Mouse (Mus musculus): ENCODE results near the gene Prn. TPM values are rescaled to one million over a fixed set of nuclear protein-coding genes. Genes with fewer than 3 reads are reported as not detected.

Gene Prn
- polyA plus RNA-seq, 1 experiment from 2014 or later = 0.32 TPM

GRCm38 (mm10) chr2:131992487-131992886 lies 82.7 kb downstream of the Prn start:
- Histone ChIP-seq H3K4me2 (ENCODE audit: low read length) (no peak overlapping the region), H3K4me1 (ENCODE audit: control insufficient read depth, insufficient read depth, low read length) (peaks cover 11% of the 10 kb centered on the region), H3K4me3 (ENCODE audit: low read depth, low read length) (no peak overlapping the region), H3K9ac (ENCODE audit: low read length) (no peak overlapping the region), H3K36me3 (ENCODE audit: control insufficient read depth, insufficient read depth, low read length) (peaks cover 25% of the 10 kb centered on the region), H3K27me3 (replicated peaks; ENCODE audit: control insufficient read depth, insufficient read depth, low read length) (no peaks in the 10 kb centered on the region), H3K9me3 (replicated peaks; ENCODE audit: control insufficient read depth, low read length) (no peaks in the 10 kb centered on the region), H3K27ac (ENCODE audit: low read depth, low read length) (no peak overlapping the region)
- 78% methylated on average over 2 of the region's 2 CpGs for WGBS
- DNase-seq (ENCODE audit: low spot score) = no peak
- no peak for ATAC-seq

GRCm38 (mm10) chr2:131993151-131993550 lies 83.4 kb downstream of the Prn start:
- Histone ChIP-seq H3K4me3 (ENCODE audit: low read depth, low read length) (no peak overlapping the region), H3K9me3 (replicated peaks; ENCODE audit: control insufficient read depth, low read length) (no peaks in the 10 kb centered on the region), H3K4me1 (ENCODE audit: control insufficient read depth, insufficient read depth, low read length) (peaks cover 11% of the 10 kb centered on the region), H3K4me2 (ENCODE audit: low read length) (0 out of 2 replicates have a peak overlapping the region, but pooled peaks have one; percentile 14), H3K27me3 (replicated peaks; ENCODE audit: control insufficient read depth, insufficient read depth, low read length) (no peaks in the 10 kb centered on the region), H3K27ac (ENCODE audit: low read depth, low read length) (no peak overlapping the region), H3K9ac (ENCODE audit: low read length) (no peak overlapping the region), H3K36me3 (ENCODE audit: control insufficient read depth, insufficient read depth, low read length) (peaks cover 31% of the 10 kb centered on the region)
- WGBS = 60% methylated on average over 4 of the region's 4 CpGs
- DNase-seq (ENCODE audit: low spot score) (no peak), ATAC-seq (no peak)

- Histone ChIP-seq H3K27me3 (replicated peaks; ENCODE audit: control insufficient read depth, insufficient read depth, low read length) (no peaks in the 10 kb centered on the region), H3K4me2 (ENCODE audit: low read length) (0 out of 2 replicates have a peak overlapping the region, but pooled peaks have one; percentile 14), H3K9ac (ENCODE audit: low read length) (no peak overlapping the region), H3K4me1 (ENCODE audit: control insufficient read depth, insufficient read depth, low read length) (peaks cover 11% of the 10 kb centered on the region), H3K27ac (ENCODE audit: low read depth, low read length) (peak overlapping the region; percentile 44; the same call in 1 of the 2 replicates), H3K4me3 (ENCODE audit: low read depth, low read length) (no peak overlapping the region), H3K9me3 (replicated peaks; ENCODE audit: control insufficient read depth, low read length) (no peaks in the 10 kb centered on the region), H3K36me3 (ENCODE audit: control insufficient read depth, insufficient read depth, low read length) (peaks cover 32% of the 10 kb centered on the region)
- DNase-seq (ENCODE audit: low spot score) (peak; percentile 65), ATAC-seq (peak; percentile 88)
- WGBS = 8% methylated on average over 14 of the region's 14 CpGs
Measured at GRCm38 (mm10) chr2:131993563-131994088, 83.9 kb downstream of the Prn start.

- H3K27me3 ChIP-seq (replicated peaks; ENCODE audit: control insufficient read depth, insufficient read depth, low read length) = no peaks in the 10 kb centered on the region
Measured at GRCm38 (mm10) chr2:131994971-131995370, 85.2 kb downstream of the Prn start.

GRCm38 (mm10) chr2:131995742-131996141 lies 86.0 kb downstream of the Prn start:
- Histone ChIP-seq H3K4me2 (ENCODE audit: low read length) (no peak overlapping the region), H3K36me3 (ENCODE audit: control insufficient read depth, insufficient read depth, low read length) (peaks cover 39% of the 10 kb centered on the region), H3K9me3 (replicated peaks; ENCODE audit: control insufficient read depth, low read length) (no peaks in the 10 kb centered on the region), H3K27ac (ENCODE audit: low read depth, low read length) (no peak overlapping the region), H3K4me3 (ENCODE audit: low read depth, low read length) (no peak overlapping the region), H3K27me3 (replicated peaks; ENCODE audit: control insufficient read depth, insufficient read depth, low read length) (no peaks in the 10 kb centered on the region), H3K9ac (ENCODE audit: low read length) (no peak overlapping the region), H3K4me1 (ENCODE audit: control insufficient read depth, insufficient read depth, low read length) (peaks cover 11% of the 10 kb centered on the region)
- no peak for ATAC-seq
- 90% methylated on average over 12 of the region's 12 CpGs for WGBS
- DNase-seq (ENCODE audit: low spot score) = no peak

More at GRCm38 (mm10) chr2:131994971-131995370, 85.2 kb downstream of the Prn start:
- Histone ChIP-seq H3K36me3 (ENCODE audit: control insufficient read depth, insufficient read depth, low read length) (peaks cover 34% of the 10 kb centered on the region), H3K9me3 (replicated peaks; ENCODE audit: control insufficient read depth, low read length) (no peaks in the 10 kb centered on the region), H3K27ac (ENCODE audit: low read depth, low read length) (no peak overlapping the region), H3K9ac (ENCODE audit: low read length) (no peak overlapping the region), H3K4me1 (ENCODE audit: control insufficient read depth, insufficient read depth, low read length) (peaks cover 11% of the 10 kb centered on the region), H3K4me3 (ENCODE audit: low read depth, low read length) (no peak overlapping the region), H3K4me2 (ENCODE audit: low read length) (no peak overlapping the region)
- 93% methylated on average over 6 of the region's 6 CpGs for WGBS
- DNase-seq (ENCODE audit: low spot score) (no peak), ATAC-seq (no peak)

- H3K9ac ChIP-seq (ENCODE audit: low read length) = no peak overlapping the region
Measured at GRCm38 (mm10) chr2:131996369-131996768, 86.6 kb downstream of the Prn start.

GRCm38 (mm10) chr2:131997356-131997755 lies 87.6 kb downstream of the Prn start:
- DNase-seq (ENCODE audit: low spot score) (peak; percentile 13), ATAC-seq (no peak)
- H3K36me3 ChIP-seq (ENCODE audit: control insufficient read depth, insufficient read depth, low read length) = peaks cover 52% of the 10 kb centered on the region
- WGBS = 14% methylated on average over 5 of the region's 5 CpGs
- H3K4me3 ChIP-seq (ENCODE audit: low read depth, low read length) = no peak overlapping the region
- H3K9me3 ChIP-seq (replicated peaks; ENCODE audit: control insufficient read depth, low read length) = no peaks in the 10 kb centered on the region
- peaks cover 11% of the 10 kb centered on the region for H3K4me1 ChIP-seq (ENCODE audit: control insufficient read depth, insufficient read depth, low read length)
- no peak overlapping the region for H3K4me2 ChIP-seq (ENCODE audit: low read length)
- H3K27ac ChIP-seq (ENCODE audit: low read depth, low read length) = no peak overlapping the region
- no peaks in the 10 kb centered on the region for H3K27me3 ChIP-seq (replicated peaks; ENCODE audit: control insufficient read depth, insufficient read depth, low read length)
- no peak overlapping the region for H3K9ac ChIP-seq (ENCODE audit: low read length)

More at GRCm38 (mm10) chr2:131996369-131996768, 86.6 kb downstream of the Prn start:
- no peak overlapping the region for H3K27ac ChIP-seq (ENCODE audit: low read depth, low read length)
- no peaks in the 10 kb centered on the region for H3K27me3 ChIP-seq (replicated peaks; ENCODE audit: control insufficient read depth, insufficient read depth, low read length)
- H3K36me3 ChIP-seq (ENCODE audit: control insufficient read depth, insufficient read depth, low read length) = peaks cover 42% of the 10 kb centered on the region
- WGBS = 91% methylated on average over 7 of the region's 7 CpGs
- no peak overlapping the region for H3K4me2 ChIP-seq (ENCODE audit: low read length)
- H3K4me3 ChIP-seq (ENCODE audit: low read depth, low read length) = no peak overlapping the region
- ATAC-seq (no peak), DNase-seq (ENCODE audit: low spot score) (no peak)
- H3K9me3 ChIP-seq (replicated peaks; ENCODE audit: control insufficient read depth, low read length) = no peaks in the 10 kb centered on the region
- H3K4me1 ChIP-seq (ENCODE audit: control insufficient read depth, insufficient read depth, low read length) = peaks cover 11% of the 10 kb centered on the region

GRCm38 (mm10) chr2:132001696-132002334 lies 92.1 kb downstream of the Prn start:
- Histone ChIP-seq H3K9ac (ENCODE audit: low read length) (no peak overlapping the region), H3K27ac (ENCODE audit: low read depth, low read length) (no peak overlapping the region), H3K36me3 (ENCODE audit: control insufficient read depth, insufficient read depth, low read length) (peaks cover 64% of the 10 kb centered on the region), H3K4me1 (ENCODE audit: control insufficient read depth, insufficient read depth, low read length) (no peaks in the 10 kb centered on the region), H3K9me3 (replicated peaks; ENCODE audit: control insufficient read depth, low read length) (no peaks in the 10 kb centered on the region), H3K4me2 (ENCODE audit: low read length) (no peak overlapping the region), H3K4me3 (ENCODE audit: low read depth, low read length) (no peak overlapping the region), H3K27me3 (replicated peaks; ENCODE audit: control insufficient read depth, insufficient read depth, low read length) (no peaks in the 10 kb centered on the region)
- 91% methylated on average over 13 of the region's 13 CpGs for WGBS
- ATAC-seq (no peak), DNase-seq (ENCODE audit: low spot score) (no peak)

GRCm38 (mm10) chr2:132003916-132004315 lies 94.2 kb downstream of the Prn start:
- ATAC-seq (no peak), DNase-seq (ENCODE audit: low spot score) (no peak)
- Histone ChIP-seq H3K4me3 (ENCODE audit: low read depth, low read length) (no peak overlapping the region), H3K36me3 (ENCODE audit: control insufficient read depth, insufficient read depth, low read length) (peaks cover 71% of the 10 kb centered on the region), H3K9me3 (replicated peaks; ENCODE audit: control insufficient read depth, low read length) (no peaks in the 10 kb centered on the region), H3K9ac (ENCODE audit: low read length) (no peak overlapping the region), H3K27ac (ENCODE audit: low read depth, low read length) (no peak overlapping the region), H3K4me2 (ENCODE audit: low read length) (no peak overlapping the region), H3K27me3 (replicated peaks; ENCODE audit: control insufficient read depth, insufficient read depth, low read length) (no peaks in the 10 kb centered on the region), H3K4me1 (ENCODE audit: control insufficient read depth, insufficient read depth, low read length) (no peaks in the 10 kb centered on the region)
- WGBS = 79% methylated on average over 5 of the region's 5 CpGs

Data from forebrain, embryonic 14.5 days (tissue).